Mouse (Mus musculus) hindbrain, embryonic 16.5 days (tissue): ENCODE results near the gene Dock4. TPM values are rescaled to one million over a fixed set of nuclear protein-coding genes. Genes with fewer than 3 reads are reported as not detected.

Source experiments
- ATAC-seq: fragments of 200-750 bp; cut with Nextera tagmentation; 2 replicates; pipeline ENCODE4 v1.8.0; 2017; ENCODE audit warnings: moderate TSS enrichment, moderate library complexity
- H3K27ac ChIP-seq: fragments of 300-500 bp; sonication (generic); 2 replicates; pipeline ENCODE4 v1.5.1; 2014; ENCODE audit warnings: low read depth, mild to moderate bottlenecking, control low read depth, low read length, moderate library complexity
- H3K27me3 ChIP-seq: fragments of 300-500 bp; sonication (generic); replicated peaks from 2 replicates; pipeline ENCODE4 v1.6.1; 2014; ENCODE audit warnings: low read length; ENCODE audit not compliant: control insufficient read depth, insufficient read depth
- H3K36me3 ChIP-seq: fragments of 300-500 bp; sonication (generic); 2 replicates; pipeline ENCODE4 v1.6.1; 2014; ENCODE audit warnings: mild to moderate bottlenecking, low read length, moderate library complexity, mixed read lengths; ENCODE audit not compliant: control insufficient read depth, insufficient read depth
- H3K4me1 ChIP-seq: fragments of 300-500 bp; sonication (generic); 2 replicates; pipeline ENCODE4 v1.6.1; 2014; ENCODE audit warnings: low read depth, low read length; ENCODE audit not compliant: control insufficient read depth, insufficient read depth
- H3K4me2 ChIP-seq: fragments of 300-500 bp; sonication (generic); 2 replicates; pipeline ENCODE4 v1.6.1; 2014; ENCODE audit warnings: mild to moderate bottlenecking, low read length, control low read depth, moderate library complexity
- H3K4me3 ChIP-seq: fragments of 300-500 bp; sonication (generic); 2 replicates; pipeline ENCODE4 v1.5.1; 2014; ENCODE audit warnings: mild to moderate bottlenecking, low read length, control low read depth, moderate library complexity
- H3K9ac ChIP-seq: fragments of 300-500 bp; sonication (generic); 2 replicates; pipeline ENCODE4 v1.6.1; 2014; ENCODE audit warnings: low read depth, mild to moderate bottlenecking, control low read depth, low read length, moderate library complexity
- H3K9me3 ChIP-seq: fragments of 300-500 bp; sonication (generic); 2 replicates; pipeline ENCODE4 v1.6.1; 2014; ENCODE audit warnings: mild to moderate bottlenecking, low read length, moderate library complexity; ENCODE audit not compliant: control insufficient read depth
- WGBS: fragments of 180-500 bp; shearing (Covaris S2); extraction: QIAGEN DNeasy Blood & Tissue Kit; methylation state at CpG from one replicate; pipeline ENCODE4 v1.1.7; 2014; 5-methylcytosine and 5-hydroxymethylcytosine counted together
- polyA plus RNA-seq: library from polyadenylated mRNA; unstranded; fragments of >200 nt; fragmentation: Nextera tagmentation; extraction: Ambion mirVana; gene quantifications from 2 replicates; pipeline ENCODE4 v1.2.1, GENCODE M21; 2015

Gene Dock4
- polyA plus RNA-seq, 1 experiment from 2014 or later: 28.9 TPM

- no peak for ATAC-seq
- Histone ChIP-seq H3K4me1 (no peaks in the 10 kb centered on the region), H3K9me3 (no peaks in the 10 kb centered on the region), H3K27ac (no peak overlapping the region), H3K4me3 (no peak overlapping the region), H3K4me2 (no peak overlapping the region), H3K27me3 (no peaks in the 10 kb centered on the region), H3K36me3 (no peaks in the 10 kb centered on the region), H3K9ac (no peak overlapping the region)
- 100% methylated on average over 1 of the region's 1 CpGs for WGBS
These were observed 261.4 kb downstream of the Dock4 start for GRCm38 (mm10) chr12:40707108-40707507.

DNA sequence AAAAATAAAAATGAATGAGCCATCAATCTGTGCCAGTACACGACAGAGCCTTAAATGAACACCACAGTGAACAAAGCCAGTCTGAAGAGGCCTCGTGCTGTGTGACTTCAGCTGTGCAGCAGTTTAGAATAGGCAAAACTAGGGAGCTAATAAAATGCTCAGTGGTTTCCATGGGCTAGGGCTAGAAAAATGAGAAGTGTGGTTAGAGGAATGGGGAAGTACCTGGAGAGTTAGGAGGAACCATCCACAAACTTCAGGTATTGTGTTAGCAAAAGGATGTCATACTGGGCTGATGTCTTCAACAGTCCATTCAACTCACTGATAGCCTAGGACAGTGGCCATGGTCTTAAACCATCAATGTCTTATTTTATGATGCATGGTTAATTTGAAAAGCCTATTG, 263.3 kb downstream of the Dock4 start:
- Histone ChIP-seq H3K27ac (no peak overlapping the region), H3K9me3 (no peaks in the 10 kb centered on the region), H3K4me3 (no peak overlapping the region), H3K27me3 (no peaks in the 10 kb centered on the region), H3K36me3 (peaks cover 2% of the 10 kb centered on the region; the same call in 1 of the 2 replicates), H3K4me1 (no peaks in the 10 kb centered on the region), H3K9ac (no peak overlapping the region), H3K4me2 (no peak overlapping the region)
- 67% methylated on average over 2 of the region's 2 CpGs for WGBS
- ATAC-seq: no peak

DNA sequence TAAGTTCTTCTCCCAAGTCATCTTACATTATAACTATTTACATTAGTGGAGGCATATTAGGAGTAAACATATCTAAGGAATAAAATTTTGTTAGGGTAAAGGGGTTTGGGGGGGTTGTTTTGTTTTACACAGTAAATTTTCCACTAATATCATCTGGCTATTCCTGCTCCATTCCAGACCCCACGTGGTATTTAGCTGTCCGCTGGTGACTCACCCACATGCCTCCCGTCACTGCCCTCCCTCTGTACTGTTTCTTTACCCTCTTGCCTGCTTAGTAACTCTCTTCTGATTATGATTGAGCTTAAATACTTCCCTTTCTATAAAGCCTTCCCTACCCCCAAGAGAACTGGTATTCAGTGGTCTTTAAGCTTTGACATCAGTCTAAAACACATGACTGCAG, 266.5 kb downstream of the Dock4 start:
- Histone ChIP-seq H3K36me3 (peaks cover 2% of the 10 kb centered on the region; the same call in 1 of the 2 replicates), H3K4me1 (no peaks in the 10 kb centered on the region), H3K4me3 (no peak overlapping the region), H3K4me2 (no peak overlapping the region), H3K27me3 (no peaks in the 10 kb centered on the region), H3K9ac (no peak overlapping the region), H3K27ac (no peak overlapping the region), H3K9me3 (no peaks in the 10 kb centered on the region)
- no peak for ATAC-seq
- 93% methylated on average over 3 of the region's 3 CpGs for WGBS

GRCm38 (mm10) chr12:40714288-40714687, 268.5 kb downstream of the Dock4 start:
- no peaks in the 10 kb centered on the region for H3K27me3 ChIP-seq
- ATAC-seq: peak; percentile 56
- no peak overlapping the region for H3K4me3 ChIP-seq
- 31% methylated on average over 5 of the region's 5 CpGs for WGBS
- no peak overlapping the region for H3K27ac ChIP-seq
- H3K9ac ChIP-seq: no peak overlapping the region
- no peak overlapping the region for H3K4me2 ChIP-seq
- no peaks in the 10 kb centered on the region for H3K4me1 ChIP-seq
- no peaks in the 10 kb centered on the region for H3K9me3 ChIP-seq
- H3K36me3 ChIP-seq: peaks cover 2% of the 10 kb centered on the region; the same call in 1 of the 2 replicates

- no peaks in the 10 kb centered on the region for H3K27me3 ChIP-seq
- H3K36me3 ChIP-seq: peaks cover 2% of the 10 kb centered on the region; the same call in 1 of the 2 replicates
- H3K9ac ChIP-seq: no peak overlapping the region
- no peak overlapping the region for H3K4me3 ChIP-seq
- H3K9me3 ChIP-seq: no peaks in the 10 kb centered on the region
- ATAC-seq: no peak
- H3K4me1 ChIP-seq: no peaks in the 10 kb centered on the region
- 82% methylated on average over 2 of the region's 2 CpGs for WGBS
- H3K27ac ChIP-seq: no peak overlapping the region
- no peak overlapping the region for H3K4me2 ChIP-seq
These were observed 269.4 kb downstream of the Dock4 start for GRCm38 (mm10) chr12:40715174-40715573.

- 85% methylated on average over 2 of the region's 2 CpGs for whole genome bisulfite sequencing
These were observed 282.6 kb downstream of the Dock4 start for GRCm38 (mm10) chr12:40728373-40728772.

GRCm38 (mm10) chr12:40730756-40731155, 285.0 kb downstream of the Dock4 start:
- Histone ChIP-seq H3K4me1 (no peaks in the 10 kb centered on the region), H3K27me3 (no peaks in the 10 kb centered on the region), H3K9me3 (no peaks in the 10 kb centered on the region), H3K4me3 (no peak overlapping the region), H3K27ac (no peak overlapping the region), H3K36me3 (no peaks in the 10 kb centered on the region), H3K4me2 (no peak overlapping the region), H3K9ac (no peak overlapping the region)
- ATAC-seq: no peak
- WGBS: 86% methylated on average over 3 of the region's 3 CpGs

More at GRCm38 (mm10) chr12:40728373-40728772, 282.6 kb downstream of the Dock4 start:
- no peak overlapping the region for H3K4me3 ChIP-seq
- no peaks in the 10 kb centered on the region for H3K27me3 ChIP-seq
- H3K36me3 ChIP-seq: no peaks in the 10 kb centered on the region
- H3K4me2 ChIP-seq: no peak overlapping the region
- no peak for ATAC-seq
- H3K9ac ChIP-seq: no peak overlapping the region
- no peaks in the 10 kb centered on the region for H3K4me1 ChIP-seq
- H3K27ac ChIP-seq: no peak overlapping the region
- no peaks in the 10 kb centered on the region for H3K9me3 ChIP-seq

- no peaks in the 10 kb centered on the region for H3K9me3 ChIP-seq
- WGBS: 69% methylated on average over 7 of the region's 7 CpGs
- H3K4me3 ChIP-seq: no peak overlapping the region
These were observed 299.7 kb downstream of the Dock4 start for GRCm38 (mm10) chr12:40745501-40745900.

GRCm38 (mm10) chr12:40746081-40746480, 300.3 kb downstream of the Dock4 start:
- H3K9me3 ChIP-seq: no peaks in the 10 kb centered on the region
- H3K27ac ChIP-seq: no peak overlapping the region
- no peak overlapping the region for H3K9ac ChIP-seq
- ATAC-seq: 0 out of 2 replicates have a peak, but pooled peaks have one; percentile 20
- peaks cover 3% of the 10 kb centered on the region; the same call in 1 of the 2 replicates for H3K36me3 ChIP-seq
- H3K4me3 ChIP-seq: no peak overlapping the region
- H3K4me2 ChIP-seq: no peak overlapping the region
- no peaks in the 10 kb centered on the region for H3K4me1 ChIP-seq
- no peaks in the 10 kb centered on the region for H3K27me3 ChIP-seq
- WGBS: 63% methylated on average over 3 of the region's 3 CpGs

More at GRCm38 (mm10) chr12:40745501-40745900, 299.7 kb downstream of the Dock4 start:
- H3K9ac ChIP-seq: no peak overlapping the region
- peak; percentile 50 for ATAC-seq
- H3K27me3 ChIP-seq: no peaks in the 10 kb centered on the region
- no peak overlapping the region for H3K4me2 ChIP-seq
- no peak overlapping the region for H3K27ac ChIP-seq
- H3K36me3 ChIP-seq: peaks cover 3% of the 10 kb centered on the region; the same call in 1 of the 2 replicates
- no peaks in the 10 kb centered on the region for H3K4me1 ChIP-seq

GRCm38 (mm10) chr12:40759281-40759680, 313.5 kb downstream of the Dock4 start:
- H3K4me2 ChIP-seq: no peak overlapping the region

More at GRCm38 (mm10) chr12:40759281-40759680, 313.5 kb downstream of the Dock4 start:
- Histone ChIP-seq H3K9me3 (no peaks in the 10 kb centered on the region), H3K4me1 (no peaks in the 10 kb centered on the region), H3K27me3 (no peaks in the 10 kb centered on the region), H3K27ac (no peak overlapping the region), H3K4me3 (no peak overlapping the region), H3K9ac (no peak overlapping the region), H3K36me3 (no peaks in the 10 kb centered on the region; the same call in 1 of the 2 replicates)
- ATAC-seq: no peak
- 94% methylated on average over 2 of the region's 2 CpGs for WGBS
